ENCODE assay signal across 32 mouse cellular contexts in genomic region chr8:101662874-101663273, GRCm38 (mm10).
"Had no signal": no experiment of that assay in that cellular context is flagged by ENCODE, and none has a peak within 500 bp of the region (broad histone marks: within the 10 kb centered on the region; RNA-seq: fewer than 3 reads in every experiment).

No protein-coding gene starts in this region.

- H3K4me3 ChIP-seq: limb, embryonic 10.5 days; limb, embryonic 12.5 days; limb, embryonic 13.5 days; limb, embryonic 15.5 days; liver, embryonic 12.5 days; liver, embryonic 13.5 days; liver, embryonic 15.5 days; lung, embryonic 15.5 days; megakaryocyte, embryonic 14.5 days; midbrain, embryonic 10.5 days; midbrain, embryonic 12.5 days; midbrain, embryonic 13.5 days; midbrain, embryonic 15.5 days; myocyte; neural tube, embryonic 12.5 days had no signal

- H3K9ac ChIP-seq: limb, embryonic 12.5 days; limb, embryonic 13.5 days; limb, embryonic 15.5 days; liver, embryonic 12.5 days; liver, embryonic 13.5 days; liver, embryonic 14.5 days; liver, embryonic 15.5 days; liver, postnatal 0 days; lung, embryonic 14.5 days; lung, embryonic 15.5 days; midbrain, embryonic 12.5 days; midbrain, embryonic 13.5 days; midbrain, embryonic 15.5 days; neural tube, embryonic 12.5 days had no signal

- H3K4me1 ChIP-seq: limb, embryonic 10.5 days; limb, embryonic 12.5 days; limb, embryonic 13.5 days; limb, embryonic 15.5 days; liver, embryonic 12.5 days; liver, embryonic 13.5 days; liver, embryonic 15.5 days; lung, embryonic 15.5 days; megakaryocyte, embryonic 14.5 days; midbrain, embryonic 10.5 days; midbrain, embryonic 12.5 days; midbrain, embryonic 13.5 days; midbrain, embryonic 15.5 days; neural tube, embryonic 12.5 days had no signal

- H3K27me3 ChIP-seq: limb, embryonic 12.5 days; limb, embryonic 13.5 days; limb, embryonic 15.5 days; liver, embryonic 12.5 days; liver, embryonic 13.5 days; liver, embryonic 15.5 days; lung, embryonic 15.5 days; megakaryocyte, embryonic 14.5 days; midbrain, embryonic 12.5 days; midbrain, embryonic 13.5 days; midbrain, embryonic 15.5 days; neural tube, embryonic 12.5 days had no signal

- DNase-seq: left cerebral cortex, postnatal 4 days; liver; liver, embryonic 13.5 days; liver, postnatal 0 days; lung, adult 18-20 months; lung, adult 2 months; lung, embryonic 14.5 days; lung, postnatal 10 days; lung, postnatal 14 days; lung, postnatal 36 days; lung, postnatal 4 days; midbrain, embryonic 14.5 days had no signal

- H3K9me3 ChIP-seq: limb, embryonic 10.5 days; limb, embryonic 12.5 days; limb, embryonic 13.5 days; limb, embryonic 15.5 days; liver, embryonic 12.5 days; liver, embryonic 13.5 days; liver, embryonic 15.5 days; lung, embryonic 15.5 days; megakaryocyte, embryonic 14.5 days; midbrain, embryonic 10.5 days; midbrain, embryonic 12.5 days; midbrain, embryonic 13.5 days; midbrain, embryonic 15.5 days; neural tube, embryonic 12.5 days had no signal

- H3K36me3 ChIP-seq: limb, embryonic 10.5 days; limb, embryonic 12.5 days; limb, embryonic 13.5 days; limb, embryonic 15.5 days; liver, embryonic 12.5 days; liver, embryonic 13.5 days; liver, embryonic 15.5 days; lung, embryonic 15.5 days; midbrain, embryonic 10.5 days; midbrain, embryonic 12.5 days; midbrain, embryonic 13.5 days; midbrain, embryonic 15.5 days; neural tube, embryonic 12.5 days had no signal

- ATAC-seq: liver, embryonic 12.5 days; liver, postnatal 0 days; lung, postnatal 0 days; midbrain, embryonic 13.5 days; midbrain, embryonic 15.5 days; midbrain, embryonic 16.5 days had no signal

- H3K4me2 ChIP-seq: limb, embryonic 12.5 days; limb, embryonic 13.5 days; limb, embryonic 15.5 days; liver, embryonic 11.5 days; liver, embryonic 12.5 days; liver, embryonic 13.5 days; liver, embryonic 15.5 days; lung, embryonic 14.5 days; lung, embryonic 15.5 days; midbrain, embryonic 11.5 days; midbrain, embryonic 12.5 days; midbrain, embryonic 13.5 days; midbrain, embryonic 15.5 days; neural tube, embryonic 12.5 days had no signal

- H3K27ac ChIP-seq: limb, embryonic 10.5 days; limb, embryonic 12.5 days; limb, embryonic 13.5 days; limb, embryonic 15.5 days; liver, embryonic 12.5 days; liver, embryonic 13.5 days; liver, embryonic 14.5 days; liver, embryonic 15.5 days; lung, embryonic 15.5 days; macrophage; midbrain, embryonic 10.5 days; midbrain, embryonic 12.5 days; midbrain, embryonic 13.5 days; midbrain, embryonic 15.5 days; neural tube, embryonic 12.5 days had no signal
